Comparison of ENCODE assay signal across 22 mouse cellular contexts in genomic region chr2:157986235-157986634, GRCm38 (mm10). TPM values are rescaled to one million over a fixed set of nuclear protein-coding genes. Genes with fewer than 3 reads are reported as not detected.
A peak's percentile ranks its signal among the peaks of the same experiment; 100 is the strongest.
DNase-seq lines count a peak whose midpoint lies in the region; ATAC-seq and TF ChIP-seq lines count a peak whose summit lies in the region.
"Had no signal": no experiment of that assay in that cellular context is flagged by ENCODE, and none has a peak within 500 bp of the region (broad histone marks: within the 10 kb centered on the region; RNA-seq: fewer than 3 reads in every experiment).

No protein-coding gene starts in this region.

- no peak overlapping the region for H3K4me3 ChIP-seq in heart, embryonic 12.5 days
- H3K4me3 ChIP-seq in neural tube, embryonic 11.5 days (ENCODE audit: low read depth, low read length) = no peak overlapping the region
- no peak overlapping the region for H3K4me3 ChIP-seq in hindbrain, postnatal 0 days (ENCODE audit: low read length)
- H3K4me3 ChIP-seq: embryonic facial prominence, embryonic 15.5 days; forebrain, embryonic 12.5 days; limb, embryonic 13.5 days; liver, embryonic 13.5 days; stomach, embryonic 15.5 days had no signal

- no peak overlapping the region for H3K9ac ChIP-seq in heart, embryonic 12.5 days
- H3K9ac ChIP-seq in neural tube, embryonic 11.5 days (ENCODE audit: low read length) = no peak overlapping the region
- no peak overlapping the region for H3K9ac ChIP-seq in hindbrain, postnatal 0 days (replicated peaks; ENCODE audit: low read length)
- H3K9ac ChIP-seq: embryonic facial prominence, embryonic 15.5 days; forebrain, embryonic 12.5 days; limb, embryonic 13.5 days; liver, embryonic 13.5 days; lung, embryonic 14.5 days; stomach, embryonic 15.5 days had no signal

- no peak for DNase-seq in heart, adult 18-20 months
- no peak for DNase-seq in neural tube, embryonic 11.5 days (ENCODE audit: low spot score)
- no peak for DNase-seq in neural tube, embryonic 10.5 days (ENCODE audit: extremely low spot score, low spot score)
- peak; percentile 35 for DNase-seq in hindbrain, postnatal 0 days (ENCODE audit: low spot score)
- no peak for DNase-seq in urinary bladder, adult 2 months (ENCODE audit: low spot score)
- no peak for DNase-seq in left cerebral cortex, postnatal 36 days (ENCODE audit: low spot score in 2 of 2)
- DNase-seq: B cell, adult 2 months; gastrocnemius, postnatal 25 days; heart, postnatal 10 days; kidney, adult 2 months; kidney, postnatal 14 days; liver, embryonic 13.5 days; lung, embryonic 14.5 days; lung, postnatal 4 days; retina, postnatal 1 day; thymus, adult 18-20 months; thymus, postnatal 4 days had no signal

- peaks cover 24% of the 10 kb centered on the region for H3K36me3 ChIP-seq in heart, embryonic 12.5 days
- H3K36me3 ChIP-seq in neural tube, embryonic 11.5 days (ENCODE audit: control insufficient read depth, insufficient read depth, low read length) = no peaks in the 10 kb centered on the region; the same call in 1 of the 2 replicates
- H3K36me3 ChIP-seq in hindbrain, postnatal 0 days (ENCODE audit: insufficient read depth, low read length) = no peaks in the 10 kb centered on the region

- H3K27me3 ChIP-seq in heart, embryonic 12.5 days (replicated peaks) = no peaks in the 10 kb centered on the region
- H3K27me3 ChIP-seq in neural tube, embryonic 11.5 days (ENCODE audit: control insufficient read depth, insufficient read depth, low read length) = no peaks in the 10 kb centered on the region
- no peaks in the 10 kb centered on the region for H3K27me3 ChIP-seq in hindbrain, postnatal 0 days (ENCODE audit: insufficient read depth, low read length)
- H3K27me3 ChIP-seq: embryonic facial prominence, embryonic 15.5 days; forebrain, embryonic 12.5 days; limb, embryonic 13.5 days; liver, embryonic 13.5 days; stomach, embryonic 15.5 days had no signal

- 73% methylated on average over 6 of the region's 6 CpGs for WGBS in heart, embryonic 12.5 days
- WGBS in neural tube, embryonic 11.5 days = 89% methylated on average over 6 of the region's 6 CpGs
- 68% methylated on average over 6 of the region's 6 CpGs for WGBS in hindbrain, postnatal 0 days

- H3K9me3 ChIP-seq in heart, embryonic 12.5 days (replicated peaks) = no peaks in the 10 kb centered on the region
- no peaks in the 10 kb centered on the region for H3K9me3 ChIP-seq in neural tube, embryonic 11.5 days (ENCODE audit: control insufficient read depth, low read length)
- H3K9me3 ChIP-seq in hindbrain, postnatal 0 days (ENCODE audit: low read length) = no peaks in the 10 kb centered on the region
- H3K9me3 ChIP-seq: embryonic facial prominence, embryonic 15.5 days; forebrain, embryonic 12.5 days; limb, embryonic 13.5 days; liver, embryonic 13.5 days; stomach, embryonic 15.5 days had no signal

- intact Hi-C loops in left cerebral cortex, postnatal 36 days (cut with DNase I) = loop anchor here (5.0 kb wide), 1 partner anchor 59 kb away; no protein-coding TSS in a partner anchor

- no peak for TF ChIP-seq CTCF in hindbrain, postnatal 0 days (IDR thresholded peaks at IDR 0.05; ENCODE audit: low read depth)

- no peak for ATAC-seq in heart, embryonic 12.5 days (ENCODE audit: insufficient number of reproducible peaks, low FRiP score)
- no peak for ATAC-seq in neural tube, embryonic 11.5 days (ENCODE audit: insufficient read depth, low FRiP score, low TSS enrichment)
- ATAC-seq in hindbrain, postnatal 0 days = no peak

- H3K4me2 ChIP-seq in heart, embryonic 12.5 days = no peak overlapping the region
- no peak overlapping the region for H3K4me2 ChIP-seq in neural tube, embryonic 11.5 days (ENCODE audit: low read depth)
- H3K4me2 ChIP-seq in hindbrain, postnatal 0 days (ENCODE audit: low read depth, low read length) = no peak overlapping the region
- H3K4me2 ChIP-seq: embryonic facial prominence, embryonic 15.5 days; forebrain, embryonic 12.5 days; limb, embryonic 13.5 days; liver, embryonic 13.5 days; lung, embryonic 14.5 days; stomach, embryonic 15.5 days had no signal

- H3K27ac ChIP-seq in heart, embryonic 12.5 days (ENCODE audit: poor library complexity, severe bottlenecking) = peak overlapping the region; percentile 78; the same call in 1 of the 2 replicates
- H3K27ac ChIP-seq in neural tube, embryonic 11.5 days (ENCODE audit: low read depth, low read length) = 0 out of 2 replicates have a peak overlapping the region, but pooled peaks have one; percentile 14
- no peak overlapping the region; the same call in 1 of the 2 replicates for H3K27ac ChIP-seq in hindbrain, postnatal 0 days
- H3K27ac ChIP-seq: embryonic facial prominence, embryonic 15.5 days; forebrain, embryonic 12.5 days; limb, embryonic 13.5 days; liver, embryonic 13.5 days; stomach, embryonic 15.5 days had no signal

- peaks cover 47% of the 10 kb centered on the region for H3K4me1 ChIP-seq in heart, embryonic 12.5 days (replicated peaks)
- peaks cover 2% of the 10 kb centered on the region; the same call in 1 of the 2 replicates for H3K4me1 ChIP-seq in neural tube, embryonic 11.5 days (ENCODE audit: control insufficient read depth, insufficient read depth, low read length)
- no peaks in the 10 kb centered on the region for H3K4me1 ChIP-seq in hindbrain, postnatal 0 days (ENCODE audit: insufficient read depth, low read length)
- H3K4me1 ChIP-seq: embryonic facial prominence, embryonic 15.5 days; liver, embryonic 13.5 days; stomach, embryonic 15.5 days had no signal

RNA-seq across cellular contexts. Expression of gene Tti1, which starts 42.0 kb away (rescaled TPM):
- 28.1 and 30.3 TPM in 2 replicates for polyA plus RNA-seq in heart, embryonic 12.5 days (2016; fragmentation: Nextera tagmentation; extraction: Ambion mirVana)
- total RNA-seq in heart, adult 18-20 months (2021) = 10 to 100 TPM; 25.8 to 27.1 TPM
- 25.6 and 28.7 TPM in 2 replicates for polyA plus RNA-seq in neural tube, embryonic 11.5 days (2014; fragmentation: Nextera tagmentation; extraction: Ambion mirVana)
- total RNA-seq in hindbrain, postnatal 0 days (2014; rRNA removed) = 18.2 and 19.4 TPM in 2 replicates
- 9.5 and 10.3 TPM in 2 replicates for polyA plus RNA-seq in hindbrain, postnatal 0 days (2015; fragmentation: Nextera tagmentation; extraction: Ambion mirVana)
- 19.6 and 20.8 TPM in 2 replicates for polyA plus RNA-seq in urinary bladder, adult 2 months (2012; rRNA removed)
- total RNA-seq in left cerebral cortex, postnatal 36 days (2021) = 10 to 100 TPM; 19.7 to 21.1 TPM

RNA-seq across cellular contexts. Expression of gene Rprd1b, which starts 42.1 kb away (rescaled TPM):
- 32.4 and 36.8 TPM in 2 replicates for polyA plus RNA-seq in heart, embryonic 12.5 days (2016; fragmentation: Nextera tagmentation; extraction: Ambion mirVana)
- 10 to 100 TPM; 26.1 to 33.0 TPM for total RNA-seq in heart, adult 18-20 months (2021)
- polyA plus RNA-seq in neural tube, embryonic 11.5 days (2014; fragmentation: Nextera tagmentation; extraction: Ambion mirVana) = 56.9 and 58.8 TPM in 2 replicates
- 26.3 and 31.3 TPM in 2 replicates for total RNA-seq in hindbrain, postnatal 0 days (2014; rRNA removed)
- polyA plus RNA-seq in hindbrain, postnatal 0 days (2015; fragmentation: Nextera tagmentation; extraction: Ambion mirVana) = 19.8 and 20.4 TPM in 2 replicates
- 17.7 and 18.5 TPM in 2 replicates for polyA plus RNA-seq in urinary bladder, adult 2 months (2012; rRNA removed)
- 10 to 100 TPM; 50.9 to 58.1 TPM for total RNA-seq in left cerebral cortex, postnatal 36 days (2021)
